Mouse (Mus musculus) ovary, adult 2 months (tissue): ENCODE measurements around the gene Tfeb. TPM values are rescaled to one million over a fixed set of nuclear protein-coding genes. Genes with fewer than 3 reads are reported as not detected.

Experiments used
- polyA plus RNA-seq: library from polyadenylated mRNA; depleted of rRNA; stranded (reverse); fragments of >200 nt; gene quantifications from 2 replicates; pipeline ENCODE4 v1.2.3, GENCODE M21; 2012; rRNA removed

Gene Tfeb
- polyA plus RNA-seq = 48.5 and 55.0 TPM in 2 replicates

DNA sequence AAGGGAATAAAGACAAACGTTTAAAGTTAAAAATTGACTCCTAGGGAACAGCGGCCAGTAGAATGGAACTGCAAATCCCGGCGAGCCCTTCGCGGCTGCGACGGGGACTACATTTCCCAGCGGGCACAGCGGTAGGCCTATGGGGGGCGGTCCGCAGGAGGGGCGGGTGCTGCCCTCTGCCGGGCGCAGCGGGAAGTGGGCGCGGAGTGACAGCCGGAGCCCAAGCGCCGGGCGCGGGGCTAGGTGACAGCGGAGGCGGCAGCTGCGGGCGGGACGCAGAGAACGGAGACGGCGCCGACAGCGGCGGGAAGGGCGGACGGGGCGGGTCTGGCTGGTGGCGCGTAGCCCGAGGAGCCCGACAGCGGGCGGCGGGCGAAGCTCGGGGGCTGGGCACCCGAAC lies at the start of gene Tfeb:
TSS of gene Tfeb (plus strand) at position 175 of the 400 bp plus-strand sequence.

DNA sequence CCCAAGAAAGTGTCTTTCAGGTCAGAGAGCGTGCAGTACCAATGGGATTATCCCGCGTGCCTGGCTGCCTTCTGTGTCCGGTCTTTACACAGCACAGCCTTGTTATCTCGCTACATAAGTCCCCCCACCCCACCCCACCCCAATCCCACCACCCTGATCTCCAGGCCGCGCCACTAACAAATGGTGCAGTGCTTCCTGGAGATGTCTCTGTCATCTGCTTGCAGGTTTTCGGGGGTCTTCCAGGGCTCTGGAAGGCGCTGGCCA lies 48.6 kb upstream of the Tfeb start, which contains the start of gene Tomm6:
TSS of gene Tomm6 (minus strand) at position 43 of the 264 bp plus-strand sequence.

DNA sequence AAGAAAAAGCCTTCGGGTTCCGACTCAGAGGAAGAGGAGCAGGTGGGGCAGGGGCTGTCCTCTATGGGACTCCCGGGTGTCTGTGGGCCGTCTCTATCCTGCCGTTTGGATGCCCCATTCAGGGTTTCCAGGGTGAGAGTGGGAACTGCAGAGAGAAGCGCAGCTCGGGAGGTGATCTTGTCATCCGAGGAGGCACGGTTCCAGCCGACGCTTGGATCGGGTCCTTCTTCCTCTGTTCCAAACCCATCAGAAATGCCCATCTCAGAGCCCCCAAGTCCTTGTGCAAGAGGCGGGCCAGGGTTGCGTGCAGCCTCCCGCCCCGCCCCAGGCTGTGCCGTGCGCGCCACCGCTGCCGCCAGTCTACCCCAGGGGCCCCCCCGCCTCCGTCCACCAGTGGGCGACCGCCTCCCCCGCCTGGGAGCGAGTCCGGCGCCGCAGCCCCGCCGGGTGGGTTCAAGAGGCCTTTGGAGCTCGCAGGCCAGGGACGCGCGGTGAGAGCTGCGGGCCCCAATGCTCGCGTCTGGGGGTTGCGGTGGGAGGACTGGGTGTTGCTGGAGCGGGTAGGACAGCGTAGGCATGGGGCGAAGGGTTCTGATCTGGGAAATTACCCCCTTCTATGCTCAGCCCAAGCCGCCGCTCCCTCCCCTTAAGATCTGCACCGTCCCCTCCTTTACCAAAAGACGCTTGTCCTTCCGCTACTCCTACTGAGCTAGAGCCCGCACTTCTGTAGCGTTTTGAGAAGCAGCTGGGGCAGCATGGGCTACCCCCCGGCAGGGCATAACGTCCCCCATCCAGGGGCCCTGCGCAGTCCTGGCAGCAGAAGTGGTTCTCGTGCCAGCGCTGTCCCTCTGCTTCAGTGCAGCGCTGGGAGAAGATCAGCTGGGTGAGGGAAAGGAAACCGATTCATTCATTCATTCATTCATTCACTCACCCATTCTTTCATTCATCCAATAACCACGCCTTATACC lies 47.9 kb upstream of the Tfeb start, which contains the start of gene Frs3:
TSS of gene Frs3 (plus strand) at position 423 of the 968 bp plus-strand sequence.

DNA sequence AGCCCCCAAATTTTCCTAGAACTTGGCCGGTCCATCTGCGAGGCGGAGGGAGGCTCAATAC lies 42.6 kb upstream of the Tfeb start, which contains the start of gene Gm21981:
TSS of gene Gm21981 (minus strand) at position 14 of the 61 bp plus-strand sequence.

GRCm38 (mm10) chr17:47694503-47695336 lies 42.1 kb upstream of the Tfeb start, which contains the start of gene Prickle4:
TSS of gene Prickle4 (minus strand) at chr17:47694736.

DNA sequence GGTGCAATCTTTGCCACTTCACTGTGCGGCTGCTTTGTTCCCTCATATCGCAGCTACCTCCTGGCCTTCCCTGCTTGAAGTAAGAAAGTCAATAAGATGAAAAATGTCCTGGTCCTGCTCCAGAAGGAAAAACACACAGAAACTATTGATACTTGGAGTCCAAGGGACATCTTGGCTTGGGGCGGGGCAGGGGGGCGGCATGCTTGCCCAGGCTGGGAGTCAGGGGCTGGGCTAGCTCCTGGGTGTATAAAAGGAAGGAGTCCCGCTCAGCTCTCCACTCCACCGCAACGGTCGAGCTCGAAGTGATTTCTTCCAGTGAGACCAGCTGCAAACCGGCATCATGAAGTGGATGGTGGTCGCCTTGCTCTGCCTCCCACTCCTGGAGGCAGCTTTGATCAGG lies 10.3 kb upstream of the Tfeb start, which contains the start of gene Pgc:
TSS of gene Pgc (plus strand) at position 277 of the 400 bp plus-strand sequence.

GRCm38 (mm10) chr17:47834482-47834767 lies 97.6 kb downstream of the Tfeb start, which contains the start of gene Mdfi:
TSS of gene Mdfi (minus strand) at chr17:47834691.

Other genes with a start within 250 kb of the Tfeb start
- gene Taf8, start 234.7 kb upstream of the Tfeb start, polyA plus RNA-seq = 23.3 and 34.2 TPM in 2 replicates
- 161 and 193 TPM in 2 replicates for gene Ccnd3, start 232.0 kb upstream of the Tfeb start, polyA plus RNA-seq
- 11.1 and 13.3 TPM in 2 replicates for gene Bysl, start 125.5 kb upstream of the Tfeb start, polyA plus RNA-seq
- 23.6 and 26.8 TPM in 2 replicates for gene Med20, start 125.4 kb upstream of the Tfeb start, polyA plus RNA-seq
- 3.6 and 4.8 TPM in 2 replicates for gene Gm20517, start 125.4 kb upstream of the Tfeb start, polyA plus RNA-seq
- 6.9 and 7.4 TPM in 2 replicates for gene Usp49, start 106.3 kb upstream of the Tfeb start, polyA plus RNA-seq
- gene Tomm6, start 48.6 kb upstream of the Tfeb start, polyA plus RNA-seq = 63.6 and 92.2 TPM in 2 replicates
- gene Frs3, start 48.0 kb upstream of the Tfeb start, polyA plus RNA-seq = 32.2 and 34.0 TPM in 2 replicates
- 2.0 and 2.6 TPM in 2 replicates for gene Gm21981, start 42.6 kb upstream of the Tfeb start, polyA plus RNA-seq
- gene Prickle4, start 42.3 kb upstream of the Tfeb start, polyA plus RNA-seq = 3.2 and 7.1 TPM in 2 replicates
- 3.9 and 23.2 TPM in 2 replicates for gene Pgc, start 10.2 kb upstream of the Tfeb start, polyA plus RNA-seq
- 230 and 241 TPM in 2 replicates for gene Mdfi, start 97.7 kb downstream of the Tfeb start, polyA plus RNA-seq
- gene Foxp4, start 187.6 kb downstream of the Tfeb start, polyA plus RNA-seq = 164 and 199 TPM in 2 replicates